Mouse (Mus musculus): Measurements from ENCODE around the gene Olfr544. TPM values are rescaled to one million over a fixed set of nuclear protein-coding genes. Genes with fewer than 3 reads are reported as not detected.

The Olfr544 gene
- polyA plus RNA-seq (2017; shearing (Covaris generic)) = 0.09 TPM

GRCm38 (mm10) chr7:102488161-102488560, at the start of gene Olfr544:
Gene Olfr544, minus strand, starts transcription at chr7:102488313.

GRCm38 (mm10) chr7:102534449-102534848, 46.3 kb upstream of the Olfr544 start, which contains the start of gene Olfr547:
Gene Olfr547, plus strand, starts transcription at chr7:102534749.

DNA sequence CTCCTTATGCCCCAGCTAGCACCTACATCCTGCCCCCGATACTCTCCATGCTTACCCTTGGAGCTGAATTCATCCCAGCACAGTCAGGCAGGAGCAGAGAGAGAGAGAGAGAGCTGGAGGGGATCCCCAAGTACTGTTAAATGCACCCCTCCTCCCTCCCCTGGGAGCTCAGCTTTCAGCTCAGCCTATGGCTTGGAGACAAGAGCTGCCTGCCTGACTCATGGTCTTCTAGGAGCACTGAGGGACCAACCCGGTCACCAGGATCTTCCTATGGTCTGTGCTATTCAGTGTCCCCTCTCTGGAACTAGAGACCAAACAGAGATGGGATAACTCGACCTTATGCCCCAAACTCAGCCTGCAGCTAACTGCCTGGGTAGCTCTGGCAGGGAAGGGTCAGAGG, 11.4 kb upstream of the Olfr544 start, which contains the start of gene Olfr545:
TSS of gene Olfr545 (minus strand) at position 101 of the 400 bp plus-strand sequence.

DNA sequence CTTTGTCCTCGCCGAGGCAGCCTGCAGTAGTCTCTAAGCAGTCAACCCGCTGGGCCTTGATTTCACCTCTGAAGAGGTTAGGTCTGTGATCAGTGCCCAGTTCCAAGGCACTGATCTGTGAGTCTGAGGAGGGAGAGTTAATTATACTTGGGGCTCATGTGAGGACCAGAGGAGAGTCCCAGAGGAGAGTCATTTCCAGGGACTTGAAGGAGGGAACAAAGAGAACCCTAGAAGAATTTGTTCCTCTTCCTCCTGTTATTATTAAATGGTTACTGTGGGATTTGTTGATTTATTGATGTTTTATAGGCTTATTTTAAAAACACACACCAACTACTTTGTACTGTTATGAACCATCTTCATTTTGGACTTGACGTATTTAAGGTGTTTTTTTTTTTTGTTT, 6.5 kb downstream of the Olfr544 start, which contains the start of gene Olfr543:
TSS of gene Olfr543 (minus strand) at position 101 of the 400 bp plus-strand sequence.

DNA sequence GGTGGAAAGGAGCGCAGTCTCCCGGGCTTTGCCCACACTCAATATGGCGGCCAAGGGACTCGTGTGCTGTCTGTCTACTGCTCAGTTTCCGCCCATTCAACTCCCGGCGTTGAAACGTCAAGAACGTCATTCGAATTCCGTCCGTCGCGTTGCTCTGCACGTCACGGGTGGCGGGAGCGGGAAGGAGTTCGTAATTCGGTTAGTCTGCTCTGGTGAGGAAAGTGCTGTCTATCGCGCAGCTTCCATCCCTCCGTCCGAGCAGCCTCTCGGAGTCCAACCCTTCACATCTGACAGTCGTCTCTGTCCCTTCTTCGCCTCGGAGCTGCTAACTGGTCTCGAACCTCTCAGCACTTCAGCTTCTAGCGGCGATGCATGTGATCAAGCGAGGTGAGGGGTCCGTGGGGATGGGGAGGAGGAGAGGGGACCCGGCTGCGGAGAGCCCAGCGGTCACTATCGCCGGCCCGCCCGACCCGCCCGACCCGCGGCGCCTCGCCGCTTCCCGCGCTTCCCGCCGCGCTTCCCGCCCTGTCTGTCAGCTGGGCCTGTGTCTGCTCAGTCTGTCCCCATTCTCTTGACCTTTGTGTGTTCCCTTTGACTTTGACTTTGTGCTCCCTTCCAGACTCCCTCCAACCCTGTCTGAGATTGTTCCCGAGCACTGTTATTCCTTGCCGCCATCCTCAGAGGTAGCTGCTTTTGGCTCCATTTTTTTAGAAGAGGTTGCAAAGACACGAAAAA, 46.3 kb downstream of the Olfr544 start, which contains the start of gene Rrm1:
TSS of gene Rrm1 (plus strand) at position 39 of the 735 bp plus-strand sequence.

Other genes with a start within 250 kb of the Olfr544 start
- gene Rhog, start 232.3 kb downstream of the Olfr544 start, polyA plus RNA-seq (2017; shearing (Covaris generic)) = 303 TPM
- gene Stim1, start 220.5 kb downstream of the Olfr544 start, polyA plus RNA-seq (2017; shearing (Covaris generic)) = 104 TPM
- 61.1 TPM for gene Rrm1, start 46.6 kb downstream of the Olfr544 start, polyA plus RNA-seq (2017; shearing (Covaris generic))
- gene Olfr543, start 6.6 kb downstream of the Olfr544 start, polyA plus RNA-seq (2017; shearing (Covaris generic)) = not detected
- gene Olfr545, start 11.3 kb upstream of the Olfr544 start, polyA plus RNA-seq (2017; shearing (Covaris generic)) = not detected
- gene Olfr547, start 46.4 kb upstream of the Olfr544 start, polyA plus RNA-seq (2017; shearing (Covaris generic)) = not detected
- not detected for gene Olfr548-ps1, start 52.6 kb upstream of the Olfr544 start, polyA plus RNA-seq (2017; shearing (Covaris generic))
- not detected for gene Olfr549, start 61.6 kb upstream of the Olfr544 start, polyA plus RNA-seq (2017; shearing (Covaris generic))
- 132 TPM for gene Trim21, start 77.2 kb upstream of the Olfr544 start, polyA plus RNA-seq (2017; shearing (Covaris generic))
- not detected for gene Olfr550, start 83.1 kb upstream of the Olfr544 start, polyA plus RNA-seq (2017; shearing (Covaris generic))
- not detected for gene Olfr551, start 103.6 kb upstream of the Olfr544 start, polyA plus RNA-seq (2017; shearing (Covaris generic))
- gene Olfr552, start 109.5 kb upstream of the Olfr544 start, polyA plus RNA-seq (2017; shearing (Covaris generic)) = not detected
- gene Olfr553, start 129.9 kb upstream of the Olfr544 start, polyA plus RNA-seq (2017; shearing (Covaris generic)) = not detected
- not detected for gene Olfr554, start 150.1 kb upstream of the Olfr544 start, polyA plus RNA-seq (2017; shearing (Covaris generic))
- not detected for gene Olfr555, start 170.5 kb upstream of the Olfr544 start, polyA plus RNA-seq (2017; shearing (Covaris generic))
- gene Olfr556, start 176.6 kb upstream of the Olfr544 start, polyA plus RNA-seq (2017; shearing (Covaris generic)) = not detected
- 22.3 TPM for gene Trim68, start 199.0 kb upstream of the Olfr544 start, polyA plus RNA-seq (2017; shearing (Covaris generic))
- not detected for gene Olfr557, start 207.6 kb upstream of the Olfr544 start, polyA plus RNA-seq (2017; shearing (Covaris generic))
- gene Olfr558, start 213.9 kb upstream of the Olfr544 start, polyA plus RNA-seq (2017; shearing (Covaris generic)) = not detected
- gene Olfr33, start 230.8 kb upstream of the Olfr544 start, polyA plus RNA-seq (2017; shearing (Covaris generic)) = not detected
- gene Olfr559, start 239.2 kb upstream of the Olfr544 start, polyA plus RNA-seq (2017; shearing (Covaris generic)) = not detected

Measured in inflammation-experienced regulatory T-cells, adult 16 weeks (primary cell).